Mouse (Mus musculus): ENCODE measurements around the gene Olfr122.

Gene Olfr122

DNA sequence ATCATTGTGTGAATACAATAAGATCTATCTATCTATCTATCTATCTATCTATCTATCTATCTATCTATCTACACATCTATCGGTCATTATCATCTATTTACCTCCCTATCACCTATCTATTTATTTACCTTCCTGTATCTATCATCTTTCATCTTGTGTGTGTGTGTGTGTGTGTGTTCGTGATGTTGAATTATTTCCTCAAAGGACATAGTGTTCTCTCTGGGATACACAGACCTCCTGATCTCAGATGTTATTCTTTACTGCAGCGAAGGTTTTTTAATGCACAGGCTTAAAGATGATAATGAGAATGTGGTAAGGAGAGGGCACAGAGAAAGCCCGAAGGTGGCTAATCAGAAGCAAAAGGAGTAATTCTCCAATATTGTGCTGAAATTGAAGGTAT is at the start of gene Olfr122:
TSS of gene Olfr122 (plus strand) at position 301 of the 400 bp plus-strand sequence.
- no peak for DNase-seq (ENCODE audit: extremely low spot score, low spot score)

GRCm38 (mm10) chr17:37721508-37721907 is 46.9 kb upstream of the Olfr122 start, which contains the start of gene Olfr120:
Gene Olfr120, plus strand, starts transcription at chr17:37721808.
- DNase-seq (ENCODE audit: extremely low spot score, low spot score), result no peak

- no peak for DNase-seq (ENCODE audit: extremely low spot score, low spot score)
Measured at GRCm38 (mm10) chr17:37738070-37738469, 30.3 kb upstream of the Olfr122 start.

GRCm38 (mm10) chr17:37793229-37793628 is 24.8 kb downstream of the Olfr122 start, which contains the start of gene Olfr123:
Gene Olfr123, plus strand, starts transcription at chr17:37793529.
- DNase-seq (ENCODE audit: extremely low spot score, low spot score), result no peak

- DNase-seq (ENCODE audit: extremely low spot score, low spot score), result no peak
Measured at GRCm38 (mm10) chr17:37799588-37799987, 31.2 kb downstream of the Olfr122 start, which contains the start of gene Olfr124. Gene Olfr124, plus strand, starts transcription at chr17:37799888.
